In genomic region chr10:82666436-82667234, GRCm38 (mm10) we compare ENCODE assay signal across 9 mouse cellular contexts. TPM values are rescaled to one million over a fixed set of nuclear protein-coding genes. Genes with fewer than 3 reads are reported as not detected.
DNase-seq lines count a peak whose midpoint lies in the region; ATAC-seq and TF ChIP-seq lines count a peak whose summit lies in the region.
"Had no signal": no experiment of that assay in that cellular context is flagged by ENCODE, and none has a peak within 500 bp of the region (broad histone marks: within the 10 kb centered on the region; RNA-seq: fewer than 3 reads in every experiment).

No protein-coding gene starts in this region.

- H3K9me3 ChIP-seq in heart, embryonic 13.5 days = no peaks in the 10 kb centered on the region
- no peaks in the 10 kb centered on the region for H3K9me3 ChIP-seq in kidney, postnatal 0 days (replicated peaks; ENCODE audit: low read length)

- TF ChIP-seq POLR2A in liver, adult 2 months (IDR thresholded peaks at IDR 0.05; ENCODE audit: extremely low read depth, insufficient read depth, low read length) = no peak
- no peak for TF ChIP-seq POLR2A in myocyte (IDR thresholded peaks at IDR 0.05; ENCODE audit: insufficient read length, low read depth)

- no peaks in the 10 kb centered on the region for H3K27me3 ChIP-seq in heart, embryonic 13.5 days (replicated peaks)
- no peaks in the 10 kb centered on the region for H3K27me3 ChIP-seq in kidney, postnatal 0 days (ENCODE audit: insufficient read depth, low read length)
- no peaks in the 10 kb centered on the region for H3K27me3 ChIP-seq in liver, adult 2 months (ENCODE audit: control insufficient read depth, insufficient read depth, low read length)
- no peaks in the 10 kb centered on the region for H3K27me3 ChIP-seq in myocyte (ENCODE audit: control insufficient read depth, insufficient read depth, insufficient read length)

- H3K4me2 ChIP-seq in heart, embryonic 13.5 days = peak overlapping the region; percentile 70
- peak overlapping the region; percentile 38 for H3K4me2 ChIP-seq in kidney, postnatal 0 days (ENCODE audit: low read length)
- peak overlapping the region; percentile 56 for H3K4me2 ChIP-seq in myocyte (ENCODE audit: low read depth)

- H3K27ac ChIP-seq in heart, embryonic 13.5 days (replicated peaks) = no peak overlapping the region; the same call in 1 of the 2 replicates
- H3K27ac ChIP-seq in kidney, postnatal 0 days = no peak overlapping the region
- H3K27ac ChIP-seq in liver, adult 2 months (replicated peaks; ENCODE audit: insufficient read depth, low read depth, low read length) = no peak overlapping the region
- H3K27ac ChIP-seq: macrophage had no signal

- DNase-seq in c-Kit-negative CD71-positive TER-119-positive erythroid progenitor cells, embryonic 14.5 days (ENCODE audit: low read depth, low spot score) = peak; percentile 13
- DNase-seq in fibroblast of lung, adult 2 months (ENCODE audit: low read depth) = peak; percentile 65
- DNase-seq in kidney, postnatal 0 days (ENCODE audit: low spot score) = peak; percentile 94
- peak; percentile 74 for DNase-seq in liver, adult 2 months (ENCODE audit: extremely low read depth, low read depth, low spot score)
- peak; percentile 73 to 87 for DNase-seq in spleen, postnatal 4 days (ENCODE audit: low spot score in 2 of 2)

- 11% methylated on average over 22 of the region's 22 CpGs for WGBS in heart, embryonic 13.5 days
- WGBS in kidney, postnatal 0 days = 18% methylated on average over 22 of the region's 22 CpGs
- 18% methylated on average over 22 of the region's 22 CpGs for WGBS in liver, adult 2 months

- H3K36me3 ChIP-seq in heart, embryonic 13.5 days = no peaks in the 10 kb centered on the region
- H3K36me3 ChIP-seq in kidney, postnatal 0 days (ENCODE audit: insufficient read depth, low read length) = no peaks in the 10 kb centered on the region
- no peaks in the 10 kb centered on the region for H3K36me3 ChIP-seq in liver, adult 2 months (ENCODE audit: control insufficient read depth, insufficient read depth, low read length)
- no peaks in the 10 kb centered on the region for H3K36me3 ChIP-seq in myocyte (ENCODE audit: control insufficient read depth, insufficient read depth)

- TF ChIP-seq CTCF in kidney, postnatal 0 days (IDR thresholded peaks at IDR 0.05; ENCODE audit: low read depth) = peak; percentile 88
- peak; percentile 77 for TF ChIP-seq CTCF in liver, adult 2 months (IDR thresholded peaks at IDR 0.05; ENCODE audit: low read depth, low read length)

- ATAC-seq in CD4-positive, CD25-positive, alpha-beta regulatory T cell, adult 4 months = peak; percentile 72
- ATAC-seq in heart, embryonic 13.5 days (ENCODE audit: extremely low read depth, insufficient number of reproducible peaks, low FRiP score, low TSS enrichment) = peak; percentile 31; the same call in 1 of the 2 replicates
- ATAC-seq in kidney, postnatal 0 days (replicated peaks; ENCODE audit: low FRiP score, low read depth) = peak; percentile 73; the same call in 1 of the 2 replicates

- peaks cover 5% of the 10 kb centered on the region for H3K4me1 ChIP-seq in heart, embryonic 13.5 days
- H3K4me1 ChIP-seq in kidney, postnatal 0 days (replicated peaks; ENCODE audit: insufficient read depth, low read length) = no peaks in the 10 kb centered on the region
- peaks cover 2% of the 10 kb centered on the region for H3K4me1 ChIP-seq in liver, adult 2 months (ENCODE audit: control insufficient read depth, insufficient read depth, low read length)

- H3K79me2 ChIP-seq in liver, adult 2 months (ENCODE audit: control insufficient read depth, insufficient read depth, low read length) = no peaks in the 10 kb centered on the region
- no peaks in the 10 kb centered on the region for H3K79me2 ChIP-seq in myocyte (ENCODE audit: control insufficient read depth, insufficient read depth)

- H3K4me3 ChIP-seq in heart, embryonic 13.5 days = peak overlapping the region; percentile 40
- no peak overlapping the region for H3K4me3 ChIP-seq in kidney, postnatal 0 days (replicated peaks; ENCODE audit: low read depth, low read length)
- no peak overlapping the region for H3K4me3 ChIP-seq in liver, adult 2 months (ENCODE audit: insufficient read depth, low read depth, low read length)
- no peak overlapping the region for H3K4me3 ChIP-seq in myocyte

- no peak overlapping the region for H3ac ChIP-seq in myocyte (ENCODE audit: control insufficient read depth, insufficient read length)

- peak overlapping the region; percentile 74 for H3K9ac ChIP-seq in heart, embryonic 13.5 days
- no peak overlapping the region for H3K9ac ChIP-seq in kidney, postnatal 0 days (ENCODE audit: low read depth, low read length)
- H3K9ac ChIP-seq in liver, adult 2 months (ENCODE audit: low read depth, low read length) = no peak overlapping the region

TF ChIP-seq in myocyte, 11 proteins besides CTCF, POLR2A, EP300 and RAD21:
- TF ChIP-seq MYOD1 (IDR thresholded peaks at IDR 0.05; ENCODE audit: control insufficient read depth in 1 of 3, insufficient read length in 2 of 3, low read depth in 2 of 3) = peak in 1 of 3 experiments; percentile 4
- TF ChIP-seq TCF12 (IDR thresholded peaks at IDR 0.05; ENCODE audit: insufficient read depth, poor library complexity, severe bottlenecking) = no peak
TF ChIP-seq in myocyte: peak in this region for 1.

RNA-seq across cellular contexts. Expression of gene Glt8d2, which starts 23.8 kb away (rescaled TPM):
- 1 to 10 TPM; 2.1 to 2.9 TPM for polyA plus RNA-seq in CD4-positive, CD25-positive, alpha-beta regulatory T cell, adult 4 months (2017; shearing (Covaris generic))
- polyA plus RNA-seq in heart, embryonic 13.5 days (2015; fragmentation: Nextera tagmentation; extraction: Ambion mirVana) = 1.9 and 2.1 TPM in 2 replicates
- polyA plus RNA-seq in kidney, postnatal 0 days (2015; fragmentation: Nextera tagmentation; extraction: Ambion mirVana) = 1.5 and 2.0 TPM in 2 replicates
- total RNA-seq in liver, adult 2 months (2014; rRNA removed) = 0.18 and 0.34 TPM in 2 replicates
- polyA plus RNA-seq in liver, adult 2 months (2012; rRNA removed) = not detected in 2 replicates
- 2.8 TPM for polyA plus RNA-seq in myocyte (2012; fragmentation: generic; extraction: Trizol)
- polyA plus RNA-seq: macrophage had no signal

RNA-seq across cellular contexts. Expression of gene Hcfc2, which starts 29.3 kb away (rescaled TPM):
- 10 to 100 TPM; 22.7 to 24.9 TPM for polyA plus RNA-seq in CD4-positive, CD25-positive, alpha-beta regulatory T cell, adult 4 months (2017; shearing (Covaris generic))
- polyA plus RNA-seq in heart, embryonic 13.5 days (2015; fragmentation: Nextera tagmentation; extraction: Ambion mirVana) = 31.3 and 37.0 TPM in 2 replicates
- 24.5 and 26.4 TPM in 2 replicates for polyA plus RNA-seq in kidney, postnatal 0 days (2015; fragmentation: Nextera tagmentation; extraction: Ambion mirVana)
- total RNA-seq in liver, adult 2 months (2014; rRNA removed) = 10.0 and 12.2 TPM in 2 replicates
- polyA plus RNA-seq in liver, adult 2 months (2012; rRNA removed) = 4.4 and 5.6 TPM in 2 replicates
- 13.0 TPM for polyA plus RNA-seq in myocyte (2012; fragmentation: generic; extraction: Trizol)

RNA-seq across cellular contexts. Expression of gene Tdg, which starts 37.0 kb away (rescaled TPM):
- 10 to 100 TPM; 23.4 to 40.3 TPM for polyA plus RNA-seq in CD4-positive, CD25-positive, alpha-beta regulatory T cell, adult 4 months (2017; shearing (Covaris generic))
- polyA plus RNA-seq in heart, embryonic 13.5 days (2015; fragmentation: Nextera tagmentation; extraction: Ambion mirVana) = 79.0 and 86.5 TPM in 2 replicates
- 94.4 and 104 TPM in 2 replicates for polyA plus RNA-seq in kidney, postnatal 0 days (2015; fragmentation: Nextera tagmentation; extraction: Ambion mirVana)
- 10.7 and 12.4 TPM in 2 replicates for total RNA-seq in liver, adult 2 months (2014; rRNA removed)
- polyA plus RNA-seq in liver, adult 2 months (2012; rRNA removed) = 8.8 and 9.7 TPM in 2 replicates
- 18.2 TPM for polyA plus RNA-seq in myocyte (2012; fragmentation: generic; extraction: Trizol)

RNA-seq across cellular contexts. Expression of gene 1190007I07Rik, which starts 43.6 kb away (rescaled TPM):
- 10 to 100 TPM; 22.2 to 27.0 TPM for polyA plus RNA-seq in CD4-positive, CD25-positive, alpha-beta regulatory T cell, adult 4 months (2017; shearing (Covaris generic))
- 35.4 and 40.9 TPM in 2 replicates for polyA plus RNA-seq in heart, embryonic 13.5 days (2015; fragmentation: Nextera tagmentation; extraction: Ambion mirVana)
- 61.0 and 63.7 TPM in 2 replicates for polyA plus RNA-seq in kidney, postnatal 0 days (2015; fragmentation: Nextera tagmentation; extraction: Ambion mirVana)
- 18.1 and 24.3 TPM in 2 replicates for total RNA-seq in liver, adult 2 months (2014; rRNA removed)
- 42.0 and 48.5 TPM in 2 replicates for polyA plus RNA-seq in liver, adult 2 months (2012; rRNA removed)
- 13.4 TPM for polyA plus RNA-seq in myocyte (2012; fragmentation: generic; extraction: Trizol)

Comparison
In these comparisons a context has a peak if more than half of its experiments do, and no peak if none do; other contexts are left out.
1. DNase-seq: peak in every context shown above with its lines; median percentile 94 in kidney, postnatal 0 days; 80 in spleen, postnatal 4 days; 74 in liver, adult 2 months; 65 in fibroblast of lung, adult 2 months; 13 in c-Kit-negative CD71-positive TER-119-positive erythroid progenitor cells, embryonic 14.5 days.